Mouse (Mus musculus) heart, adult 2 months (tissue): ENCODE measurements at regions not wholly inside any gene's neighbourhood (a gene's known extent, or its start where the extent isn't known, plus 50 kb on each side); places are given as distances from the start of the nearest gene placed in this dataset.

Experiments used
- CTCF ChIP-seq: fragments of 200-600 bp; IDR thresholded peaks from 2 replicates; pipeline ENCODE4 v1.8.1; 2022; ENCODE audit warnings: antibody characterized with exemption, mild to moderate bottlenecking, moderate library complexity
- EP300 ChIP-seq: fragments of 200-500 bp; IDR thresholded peaks from 2 replicates; pipeline ENCODE4 v1.6.1; 2011; ENCODE audit warnings: low read depth, low read length, control low read depth; ENCODE audit not compliant: insufficient read depth
- POLR2A ChIP-seq: fragments of 200-500 bp; IDR thresholded peaks from 2 replicates; pipeline ENCODE4 v1.6.1; 2011; ENCODE audit warnings: mild to moderate bottlenecking, low read depth, low read length, control low read depth; ENCODE audit not compliant: insufficient read depth

DNA sequence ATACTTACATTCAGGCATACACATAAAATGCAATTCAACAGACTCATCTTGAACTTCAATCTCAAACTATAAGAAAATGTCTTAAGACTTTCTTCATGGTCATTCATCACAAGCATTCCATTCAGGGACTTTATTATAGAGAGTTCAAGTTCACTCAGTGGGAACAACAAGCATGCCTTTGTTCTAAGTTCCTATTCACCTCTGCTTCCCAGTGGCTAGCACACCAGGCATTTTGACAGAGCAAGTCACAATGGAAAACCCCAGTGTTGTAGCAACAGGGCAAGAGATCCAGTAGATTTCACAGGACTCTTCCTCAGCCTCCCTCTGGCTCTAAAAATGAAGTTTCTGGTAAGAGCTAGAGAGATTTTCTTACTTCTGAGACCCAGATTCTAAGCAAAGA is 595.8 kb upstream of the Clint1 start:
- TF ChIP-seq CTCF, result no peak
- no peak for TF ChIP-seq EP300
- TF ChIP-seq POLR2A, result no peak
